Mouse (Mus musculus) cerebellum, adult 2 months (tissue): ENCODE data around the gene Tmbim1. TPM values are rescaled to one million over a fixed set of nuclear protein-coding genes. Genes with fewer than 3 reads are reported as not detected.
"Not testable (repeated sequence)": the region's sequence is repeated elsewhere in the genome, so short reads cannot be mapped to it uniquely, and the experiment has no call there.

Experiments used
- DNase-seq, 2 experiments: peaks; one replicate each; pipeline ENCODE4 v3.0.0; 2021
- H3K27ac ChIP-seq: fragments of 200-500 bp; 2 replicates; pipeline ENCODE4 v1.5.1; 2012; ENCODE audit warnings: low read length, control low read depth, inconsistent platforms; ENCODE audit not compliant: insufficient read depth
- H3K27me3 ChIP-seq: fragments of 200-500 bp; 2 replicates; pipeline ENCODE4 v1.6.1; 2012; ENCODE audit warnings: inconsistent platforms, mild to moderate bottlenecking, low read length, moderate library complexity; ENCODE audit not compliant: control insufficient read depth, insufficient read depth
- H3K4me1 ChIP-seq: fragments of 200-500 bp; 2 replicates; pipeline ENCODE4 v1.6.1; 2011; ENCODE audit warnings: low read length; ENCODE audit not compliant: control insufficient read depth, insufficient read depth
- H3K4me3 ChIP-seq: fragments of 200-500 bp; replicated peaks from 2 replicates; pipeline ENCODE3; 2011; ENCODE audit warnings: mild to moderate bottlenecking, low read depth, low read length, control low read depth; ENCODE audit not compliant: insufficient read depth
- CTCF ChIP-seq: fragments of 200-500 bp; IDR thresholded peaks from 2 replicates; pipeline ENCODE4 v1.5.1; 2011; ENCODE audit warnings: low read depth, mild to moderate bottlenecking, control low read depth, low read length, moderate library complexity, borderline replicate concordance; ENCODE audit not compliant: insufficient read depth
- POLR2A ChIP-seq: fragments of 200-500 bp; IDR thresholded peaks from 2 replicates; pipeline ENCODE4 v1.6.1; 2011; ENCODE audit warnings: low read length, control low read depth, borderline replicate concordance; ENCODE audit not compliant: insufficient read depth
- WGBS: fragments of 180-500 bp; shearing (Covaris S2); methylation state at CpG from one replicate; pipeline ENCODE4 v1.1.7; 2018; 5-methylcytosine and 5-hydroxymethylcytosine counted together
- polyA plus RNA-seq: library from polyadenylated mRNA; depleted of rRNA; stranded (reverse); fragments of >200 nt; gene quantifications from 2 replicates; pipeline ENCODE4 v1.2.3, GENCODE M21; 2012

Tmbim1 gene
- polyA plus RNA-seq, 1 experiment = 58.2 TPM

DNA sequence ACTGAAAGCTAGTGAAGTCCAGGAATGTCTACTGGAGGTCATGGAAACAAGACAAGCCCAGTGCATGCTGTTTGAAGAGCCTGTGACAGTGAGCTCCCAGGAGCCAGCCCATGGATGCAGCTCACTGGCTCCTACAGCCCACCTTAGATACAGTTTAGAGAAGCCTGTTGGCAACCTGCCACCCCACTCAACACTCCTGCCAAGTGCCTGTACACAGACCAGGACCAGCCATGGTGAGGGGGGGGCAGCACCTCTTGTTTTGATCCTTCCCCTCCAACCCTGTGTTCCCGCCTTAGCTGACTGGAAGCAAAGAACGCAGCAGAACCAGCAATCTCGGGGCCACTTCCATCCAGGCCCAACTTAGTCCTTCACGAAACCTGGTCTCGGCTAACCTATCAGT, 15.3 kb downstream of the Tmbim1 start:
- TF ChIP-seq POLR2A (no peak), CTCF (no peak)
- peak overlapping the region; percentile 55 for H3K27ac ChIP-seq
- 66% methylated on average over 5 of the region's 5 CpGs for WGBS
- H3K4me1 ChIP-seq = peaks cover 45% of the 10 kb centered on the region
- no peak overlapping the region for H3K4me3 ChIP-seq
- H3K27me3 ChIP-seq = no peaks in the 10 kb centered on the region
- peak in 1 of 2 experiments; percentile 48 for DNase-seq

DNA sequence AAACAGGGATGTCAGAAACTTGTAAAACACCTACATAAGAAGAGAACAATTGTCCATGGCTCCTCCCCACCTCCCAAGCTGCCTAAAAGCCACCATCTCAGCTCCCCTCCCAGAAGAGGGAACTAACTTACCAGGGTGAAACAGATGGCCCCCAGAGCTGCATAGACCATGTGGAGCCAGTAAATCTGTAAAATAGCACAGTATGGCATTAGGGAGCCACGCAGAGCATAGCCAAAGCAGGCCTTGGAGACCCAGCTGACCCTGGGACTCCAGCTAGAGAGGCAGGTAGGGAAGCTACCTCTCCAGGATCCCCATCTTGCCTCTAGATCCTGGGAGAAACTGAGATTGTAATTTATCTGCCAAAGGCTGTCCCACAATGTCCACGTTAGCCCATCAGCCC, 15.7 kb downstream of the Tmbim1 start:
- Histone ChIP-seq H3K4me1 (peaks cover 41% of the 10 kb centered on the region), H3K27me3 (no peaks in the 10 kb centered on the region), H3K27ac (peak overlapping the region; percentile 55), H3K4me3 (no peak overlapping the region)
- no peak for DNase-seq
- TF ChIP-seq POLR2A (no peak), CTCF (no peak)
- 35% methylated on average over 2 of the region's 2 CpGs for WGBS

DNA sequence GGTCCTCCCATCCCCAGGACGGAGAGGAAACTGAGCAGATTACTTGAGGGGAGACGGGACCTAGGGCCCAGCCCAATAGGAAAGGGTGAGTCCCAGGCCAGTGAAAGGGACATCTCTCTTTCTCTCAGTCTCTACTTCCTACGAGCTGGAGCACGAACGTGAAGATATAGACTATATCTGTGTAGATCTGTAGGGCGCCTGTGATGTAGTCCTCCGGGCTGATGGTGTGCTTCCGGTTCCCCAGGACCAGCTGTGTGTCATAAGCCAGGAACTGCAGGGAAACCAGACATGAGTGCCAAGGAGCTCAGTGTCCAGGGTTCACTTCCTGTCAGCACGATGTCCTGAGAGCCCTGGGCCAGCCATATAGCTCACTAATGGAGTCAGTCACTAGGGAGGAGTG, 16.2 kb downstream of the Tmbim1 start:
- WGBS = 48% methylated on average over 9 of the region's 9 CpGs
- Histone ChIP-seq H3K4me1 (peaks cover 39% of the 10 kb centered on the region), H3K4me3 (no peak overlapping the region), H3K27me3 (no peaks in the 10 kb centered on the region), H3K27ac (0 out of 2 replicates have a peak overlapping the region, but pooled peaks have one; percentile 11)
- no peak for TF ChIP-seq CTCF
- TF ChIP-seq POLR2A = no peak
- DNase-seq = no peak

DNA sequence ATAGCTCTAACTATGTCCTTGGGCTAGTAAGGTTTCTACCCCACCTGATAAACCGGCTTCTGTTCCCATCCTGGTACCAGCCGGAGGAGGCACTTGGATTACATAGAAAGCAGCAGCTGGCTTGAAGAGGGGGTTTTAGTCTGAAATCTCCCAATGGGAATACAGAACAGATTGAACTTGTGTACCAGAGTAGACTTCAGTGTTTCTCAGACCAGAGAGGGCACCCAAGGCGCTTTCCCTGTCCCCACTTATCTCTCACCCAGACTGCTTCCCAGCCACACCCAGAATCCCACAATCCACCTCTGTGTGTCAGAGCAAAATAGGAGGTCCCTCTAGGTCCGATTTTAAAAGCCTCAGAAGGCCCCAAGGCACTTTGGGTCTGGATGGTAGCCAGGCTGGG, 17.1 kb downstream of the Tmbim1 start:
- TF ChIP-seq CTCF = no peak
- TF ChIP-seq POLR2A = no peak
- Histone ChIP-seq H3K27ac (no peak overlapping the region), H3K4me3 (no peak overlapping the region), H3K4me1 (peaks cover 30% of the 10 kb centered on the region), H3K27me3 (no peaks in the 10 kb centered on the region)
- WGBS = 58% methylated on average over 4 of the region's 4 CpGs
- no peak for DNase-seq

DNA sequence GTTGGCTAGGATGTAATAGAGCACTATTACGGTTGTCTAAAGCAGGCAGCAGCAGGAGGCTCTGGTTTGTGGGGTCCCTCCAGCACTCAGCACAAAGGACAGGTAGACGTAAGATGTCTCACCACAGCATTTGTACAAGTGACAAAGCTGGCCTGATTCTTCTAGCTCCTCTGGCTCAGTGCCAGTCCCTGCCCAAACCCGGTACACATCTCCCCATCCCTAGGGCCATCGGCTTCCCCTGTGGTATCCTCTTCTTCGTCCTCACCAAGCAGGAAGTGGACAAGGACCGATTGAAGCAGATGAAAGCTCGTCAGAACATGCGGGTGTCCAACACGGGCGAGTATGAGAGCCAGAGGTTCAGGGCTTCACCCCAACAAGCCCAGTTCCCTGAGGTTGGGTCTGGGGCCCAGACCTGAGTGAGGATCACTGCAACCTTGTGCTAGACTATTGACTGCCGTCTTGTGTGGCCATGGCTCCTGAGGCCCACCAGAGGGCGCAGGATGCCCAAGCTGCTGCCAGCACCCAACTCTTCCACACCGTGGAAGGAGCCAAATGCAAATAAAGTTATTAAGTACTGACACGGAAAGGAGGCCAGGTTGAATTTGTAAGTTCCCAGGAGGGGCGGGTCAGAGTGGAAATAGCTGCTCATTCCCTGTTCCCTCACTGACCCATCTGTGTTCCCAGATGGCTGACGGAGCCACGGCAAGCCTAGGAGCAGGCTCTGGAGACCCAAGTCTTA, 18.4 kb downstream of the Tmbim1 start:
- 32% methylated on average over 16 of the region's 17 CpGs for WGBS
- not testable (repeated sequence) for H3K27me3 ChIP-seq, H3K4me3 ChIP-seq, H3K27ac ChIP-seq
- peaks cover 30% of the 10 kb centered on the region for H3K4me1 ChIP-seq
- TF ChIP-seq CTCF = peak; percentile 43
- peak; percentile 59 to 61 for DNase-seq

DNA sequence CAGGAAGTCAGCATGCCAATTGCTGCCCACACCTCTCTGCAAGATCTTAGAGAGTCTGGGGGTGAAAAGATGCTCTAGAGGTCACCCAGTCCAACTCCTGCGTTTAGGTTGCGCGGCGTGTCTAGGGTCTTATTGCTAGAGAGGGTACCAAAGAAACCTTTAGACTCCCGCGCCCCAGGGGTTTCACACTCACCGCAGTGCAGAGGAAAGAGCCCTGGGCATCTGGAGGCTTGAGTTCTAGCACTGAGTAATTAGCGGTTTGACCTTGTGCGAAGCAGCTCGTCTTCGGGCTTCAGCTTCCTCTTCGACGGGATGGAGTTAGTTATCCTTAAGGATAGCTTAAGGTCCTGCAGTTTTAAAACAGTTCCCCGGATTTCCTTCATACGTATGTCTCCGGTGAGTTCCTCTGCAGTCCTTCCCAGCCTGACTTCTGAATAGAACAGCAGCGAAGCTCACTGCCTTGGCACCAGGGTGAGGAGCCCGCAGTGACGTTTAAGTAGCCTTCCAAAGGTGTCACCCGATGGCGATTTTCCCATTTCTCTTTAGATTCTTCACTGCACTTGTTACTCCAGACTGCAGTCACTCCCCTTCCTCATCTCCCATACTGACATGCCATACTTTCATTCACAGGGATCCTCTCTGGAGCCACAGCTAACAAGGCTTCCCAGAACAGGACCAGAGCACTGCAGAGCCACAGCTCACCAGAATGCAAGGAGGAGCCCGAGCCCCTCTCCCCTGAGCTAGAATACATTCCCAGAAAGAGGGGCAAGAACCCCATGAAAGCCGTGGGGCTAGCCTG, 20.0 kb downstream of the Tmbim1 start:
- TF ChIP-seq CTCF = no peak
- TF ChIP-seq POLR2A = no peak
- DNase-seq = peak in 1 of 2 experiments; percentile 43
- Histone ChIP-seq H3K27me3 (no peaks in the 10 kb centered on the region), H3K4me3 (peak overlapping the region; percentile 92), H3K27ac (peak overlapping the region; percentile 40; the same call in 1 of the 2 replicates), H3K4me1 (peaks cover 22% of the 10 kb centered on the region)
- 3% methylated on average over 23 of the region's 23 CpGs for WGBS

DNA sequence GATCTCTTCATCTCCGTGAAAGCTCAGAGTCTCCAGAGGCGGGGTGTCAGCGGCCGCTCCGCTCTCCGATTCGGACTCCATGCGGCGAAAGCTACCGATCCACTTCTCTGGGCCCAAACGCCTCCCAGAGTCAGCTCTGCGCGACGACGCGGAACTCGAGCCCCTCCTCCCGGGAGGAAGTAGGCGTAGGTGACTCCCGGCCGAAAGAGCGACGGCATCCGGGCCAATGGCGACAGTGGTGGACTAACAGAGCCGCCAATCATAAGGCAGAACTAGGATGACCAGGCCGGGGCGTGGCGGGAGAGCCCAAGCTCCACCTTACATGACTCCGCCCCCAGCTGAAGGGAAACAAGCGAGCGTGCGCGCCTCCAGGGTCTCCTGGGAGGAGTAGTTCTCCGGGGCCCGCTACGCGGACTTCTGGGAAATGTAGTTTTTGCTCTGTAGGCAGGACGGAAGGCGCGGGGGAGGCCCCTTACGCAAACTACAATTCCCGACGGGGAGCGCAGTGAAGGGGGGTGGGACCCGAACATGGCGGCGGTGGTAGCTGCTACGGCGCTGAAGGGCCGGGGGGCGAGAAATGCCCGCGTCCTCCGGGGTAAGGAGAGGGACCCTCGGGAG, 20.8 kb downstream of the Tmbim1 start, which contains the start of the genes Aamp and Pnkd:
Gene Aamp, minus strand, starts transcription at position 196 of the 618 bp plus-strand sequence.
Gene Pnkd, plus strand, starts transcription at position 388 of the 618 bp plus-strand sequence.
- no peaks in the 10 kb centered on the region for H3K27me3 ChIP-seq
- TF ChIP-seq POLR2A (peak; percentile 69; the same call in 1 of the 2 replicates), CTCF (no peak)
- peak; percentile 99 to 100 for DNase-seq
- WGBS = under 1% methylated on average over 56 of the region's 56 CpGs
- H3K27ac ChIP-seq = peak within 1 kb of the TSS; percentile 40; the same call in 1 of the 2 replicates
- H3K4me1 ChIP-seq = peaks cover 15% of the 10 kb centered on the region
- H3K4me3 ChIP-seq = peak within 1 kb of the TSS; percentile 92
